Mouse (Mus musculus) midbrain, embryonic 11.5 days (tissue): ENCODE measurements around the gene Fchsd2. TPM values are rescaled to one million over a fixed set of nuclear protein-coding genes. Genes with fewer than 3 reads are reported as not detected.

Experiments used
- ATAC-seq: fragments of 200-750 bp; cut with Nextera tagmentation; 2 replicates; pipeline ENCODE4 v1.8.0; 2017; ENCODE audit warnings: moderate TSS enrichment, moderate library complexity; ENCODE audit not compliant: low FRiP score
- DNase-seq: peaks from one replicate; pipeline ENCODE4 v3.0.0; 2015; ENCODE audit warnings: low spot score; ENCODE audit errors: missing footprints
- H3K27ac ChIP-seq: fragments of 300-500 bp; sonication (generic); 2 replicates; pipeline ENCODE4 v1.5.1; 2014; ENCODE audit warnings: low read depth, low read length
- H3K27me3 ChIP-seq: fragments of 300-500 bp; sonication (generic); 2 replicates; pipeline ENCODE4 v1.6.1; 2014; ENCODE audit warnings: mild to moderate bottlenecking, low read length, moderate library complexity, mixed read lengths; ENCODE audit not compliant: control insufficient read depth, insufficient read depth
- H3K36me3 ChIP-seq: fragments of 300-500 bp; sonication (generic); 2 replicates; pipeline ENCODE4 v1.6.1; 2014; ENCODE audit warnings: mild to moderate bottlenecking, low read length, moderate library complexity, mixed read lengths; ENCODE audit not compliant: control insufficient read depth, insufficient read depth
- H3K4me1 ChIP-seq: fragments of 300-500 bp; sonication (generic); 2 replicates; pipeline ENCODE4 v1.6.1; 2014; ENCODE audit warnings: low read length; ENCODE audit not compliant: control insufficient read depth, insufficient read depth
- H3K4me2 ChIP-seq: fragments of 300-500 bp; sonication (generic); 2 replicates; pipeline ENCODE4 v1.6.1; 2014; ENCODE audit warnings: mild to moderate bottlenecking, moderate library complexity
- H3K4me3 ChIP-seq: fragments of 300-500 bp; sonication (generic); 2 replicates; pipeline ENCODE4 v1.5.1; 2014; ENCODE audit warnings: low read depth, low read length
- H3K9ac ChIP-seq: fragments of 300-500 bp; sonication (generic); 2 replicates; pipeline ENCODE4 v1.6.1; 2014; ENCODE audit warnings: low read length
- H3K9me3 ChIP-seq: fragments of 300-500 bp; sonication (generic); 2 replicates; pipeline ENCODE4 v1.6.1; 2016; ENCODE audit warnings: low read length; ENCODE audit not compliant: control insufficient read depth
- WGBS: fragments of 180-500 bp; shearing (Covaris S2); extraction: QIAGEN DNeasy Blood & Tissue Kit; methylation state at CpG from one replicate; pipeline ENCODE4 v1.1.7; 2014; 5-methylcytosine and 5-hydroxymethylcytosine counted together
- polyA plus RNA-seq: library from polyadenylated mRNA; unstranded; fragments of >200 nt; fragmentation: Nextera tagmentation; extraction: Ambion mirVana; gene quantifications from 2 replicates; pipeline ENCODE4 v1.2.1, GENCODE M21; 2014

Fchsd2 gene
- polyA plus RNA-seq, 1 experiment from 2014 or later: 24.8 TPM

GRCm38 (mm10) chr7:101089242-101089641, 3.4 kb upstream of the Fchsd2 start:
- Histone ChIP-seq H3K9me3 (no peaks in the 10 kb centered on the region), H3K4me1 (no peaks in the 10 kb centered on the region), H3K27me3 (no peaks in the 10 kb centered on the region), H3K36me3 (no peaks in the 10 kb centered on the region), H3K4me2 (no peak overlapping the region), H3K9ac (no peak overlapping the region), H3K4me3 (no peak overlapping the region), H3K27ac (no peak overlapping the region)
- no peak for ATAC-seq
- DNase-seq: no peak
- 82% methylated on average over 3 of the region's 3 CpGs for WGBS

- DNase-seq (no peak), ATAC-seq (no peak)
- Histone ChIP-seq H3K4me3 (no peak overlapping the region), H3K27ac (no peak overlapping the region), H3K9me3 (no peaks in the 10 kb centered on the region), H3K27me3 (no peaks in the 10 kb centered on the region), H3K4me1 (no peaks in the 10 kb centered on the region), H3K4me2 (no peak overlapping the region), H3K36me3 (no peaks in the 10 kb centered on the region), H3K9ac (no peak overlapping the region)
- whole genome bisulfite sequencing: 81% methylated on average over 3 of the region's 3 CpGs
Observed at GRCm38 (mm10) chr7:101093231-101093630, 568 bp downstream of the Fchsd2 start.

GRCm38 (mm10) chr7:101094746-101095145, 2.1 kb downstream of the Fchsd2 start:
- no peak for ATAC-seq
- 69% methylated on average over 1 of the region's 1 CpGs for WGBS
- H3K9ac ChIP-seq: no peak overlapping the region
- H3K4me3 ChIP-seq: no peak overlapping the region
- no peaks in the 10 kb centered on the region for H3K27me3 ChIP-seq
- no peak overlapping the region for H3K27ac ChIP-seq
- no peak overlapping the region for H3K4me2 ChIP-seq
- no peaks in the 10 kb centered on the region for H3K36me3 ChIP-seq
- no peaks in the 10 kb centered on the region for H3K9me3 ChIP-seq
- no peak for DNase-seq
- no peaks in the 10 kb centered on the region for H3K4me1 ChIP-seq

GRCm38 (mm10) chr7:101095560-101095959, 2.9 kb downstream of the Fchsd2 start:
- WGBS: 77% methylated on average over 5 of the region's 5 CpGs
- Histone ChIP-seq H3K9ac (no peak overlapping the region), H3K4me3 (no peak overlapping the region), H3K27ac (no peak overlapping the region), H3K4me2 (no peak overlapping the region), H3K36me3 (no peaks in the 10 kb centered on the region), H3K9me3 (no peaks in the 10 kb centered on the region), H3K27me3 (no peaks in the 10 kb centered on the region), H3K4me1 (no peaks in the 10 kb centered on the region)
- DNase-seq: no peak
- ATAC-seq: no peak

GRCm38 (mm10) chr7:101096576-101096975, 3.9 kb downstream of the Fchsd2 start:
- ATAC-seq: no peak
- no peaks in the 10 kb centered on the region for H3K9me3 ChIP-seq
- no peak overlapping the region for H3K9ac ChIP-seq
- no peaks in the 10 kb centered on the region for H3K27me3 ChIP-seq
- no peak overlapping the region for H3K4me2 ChIP-seq
- DNase-seq: no peak
- no peaks in the 10 kb centered on the region for H3K4me1 ChIP-seq
- 85% methylated on average over 2 of the region's 2 CpGs for WGBS
- H3K4me3 ChIP-seq: no peak overlapping the region
- H3K27ac ChIP-seq: no peak overlapping the region
- H3K36me3 ChIP-seq: no peaks in the 10 kb centered on the region

GRCm38 (mm10) chr7:101097084-101097483, 4.4 kb downstream of the Fchsd2 start:
- Histone ChIP-seq H3K4me3 (no peak overlapping the region), H3K27me3 (no peaks in the 10 kb centered on the region), H3K4me2 (no peak overlapping the region), H3K27ac (no peak overlapping the region), H3K36me3 (no peaks in the 10 kb centered on the region), H3K9ac (no peak overlapping the region), H3K4me1 (no peaks in the 10 kb centered on the region), H3K9me3 (no peaks in the 10 kb centered on the region)
- ATAC-seq (no peak), DNase-seq (no peak)
- WGBS: 46% methylated on average over 3 of the region's 3 CpGs

GRCm38 (mm10) chr7:101099981-101100380, 7.3 kb downstream of the Fchsd2 start:
- H3K9me3 ChIP-seq: no peaks in the 10 kb centered on the region
- 81% methylated on average over 3 of the region's 3 CpGs for WGBS
- H3K36me3 ChIP-seq: no peaks in the 10 kb centered on the region

GRCm38 (mm10) chr7:101101156-101101691, 8.6 kb downstream of the Fchsd2 start:
- no peak overlapping the region for H3K4me2 ChIP-seq
- WGBS: 63% methylated on average over 10 of the region's 10 CpGs
- H3K4me1 ChIP-seq: no peaks in the 10 kb centered on the region
- H3K4me3 ChIP-seq: no peak overlapping the region
- no peaks in the 10 kb centered on the region for H3K9me3 ChIP-seq
- ATAC-seq (no peak), DNase-seq (no peak)
- H3K27me3 ChIP-seq: no peaks in the 10 kb centered on the region
- no peaks in the 10 kb centered on the region for H3K36me3 ChIP-seq
- H3K9ac ChIP-seq: peak overlapping the region; percentile 20; the same call in 1 of the 2 replicates
- H3K27ac ChIP-seq: no peak overlapping the region

More at GRCm38 (mm10) chr7:101099981-101100380, 7.3 kb downstream of the Fchsd2 start:
- ATAC-seq (no peak), DNase-seq (no peak)
- H3K27ac ChIP-seq: no peak overlapping the region
- H3K27me3 ChIP-seq: no peaks in the 10 kb centered on the region
- no peak overlapping the region for H3K4me2 ChIP-seq
- no peaks in the 10 kb centered on the region for H3K4me1 ChIP-seq
- H3K9ac ChIP-seq: no peak overlapping the region
- no peak overlapping the region for H3K4me3 ChIP-seq

GRCm38 (mm10) chr7:101106666-101107065, 14.0 kb downstream of the Fchsd2 start:
- no peaks in the 10 kb centered on the region for H3K36me3 ChIP-seq
- no peaks in the 10 kb centered on the region for H3K9me3 ChIP-seq
- H3K4me1 ChIP-seq: peaks cover 7% of the 10 kb centered on the region
- H3K27me3 ChIP-seq: no peaks in the 10 kb centered on the region
- 68% methylated on average over 2 of the region's 2 CpGs for WGBS
- no peak overlapping the region for H3K9ac ChIP-seq
- ATAC-seq (no peak), DNase-seq (no peak)
- H3K4me2 ChIP-seq: no peak overlapping the region
- no peak overlapping the region for H3K4me3 ChIP-seq
- H3K27ac ChIP-seq: no peak overlapping the region
